Mouse (Mus musculus): Measurements from ENCODE around the gene Stard10. TPM values are rescaled to one million over a fixed set of nuclear protein-coding genes. Genes with fewer than 3 reads are reported as not detected.

The Stard10 gene
- total RNA-seq (2023) = 1 to 10 TPM; 4.4 to 4.8 TPM

GRCm38 (mm10) chr7:101317014-101317413 is at the start of gene Stard10:
Gene Stard10, plus strand, starts transcription at chr7:101317086.

GRCm38 (mm10) chr7:101301881-101302456 is 14.9 kb upstream of the Stard10 start, which contains the start of gene Atg16l2:
Gene Atg16l2, minus strand, starts transcription at chr7:101302251.

GRCm38 (mm10) chr7:101347767-101348270 is 30.9 kb downstream of the Stard10 start, which contains the start of gene Arap1:
Gene Arap1, plus strand, starts transcription at chr7:101348067.

Other genes with a start within 250 kb of the Stard10 start
- gene Fchsd2, start 224.2 kb upstream of the Stard10 start, total RNA-seq (2023) = 10 to 100 TPM; 29.0 to 31.4 TPM
- gene Atg16l2, start 14.8 kb upstream of the Stard10 start, total RNA-seq (2023) = 10 to 100 TPM; 48.6 TPM
- 100 to 1,000 TPM; 657 to 791 TPM for gene Arap1, start 31.0 kb downstream of the Stard10 start, total RNA-seq (2023)
- gene Gm45837, start 93.8 kb downstream of the Stard10 start, total RNA-seq (2023) = 10 to 100 TPM; 20.8 to 29.1 TPM
- 10 to 100 TPM; 41.2 to 50.6 TPM for gene Pde2a, start 104.6 kb downstream of the Stard10 start, total RNA-seq (2023)